Mouse (Mus musculus) embryonic fibroblast, embryonic 13.5 days (primary cell): ENCODE measurements around the gene Yju2.

Source experiments
- CTCF ChIP-seq: IDR thresholded peaks from 2 replicates; pipeline ENCODE4 v1.5.1; 2011; ENCODE audit warnings: mild to moderate bottlenecking, control low read depth, low read length, moderate library complexity, borderline replicate concordance; ENCODE audit not compliant: insufficient read depth
- POLR2A ChIP-seq: IDR thresholded peaks from 2 replicates; pipeline ENCODE4 v1.6.1; 2011; ENCODE audit warnings: low read depth, mild to moderate bottlenecking, control low read depth, low read length, moderate library complexity

DNA sequence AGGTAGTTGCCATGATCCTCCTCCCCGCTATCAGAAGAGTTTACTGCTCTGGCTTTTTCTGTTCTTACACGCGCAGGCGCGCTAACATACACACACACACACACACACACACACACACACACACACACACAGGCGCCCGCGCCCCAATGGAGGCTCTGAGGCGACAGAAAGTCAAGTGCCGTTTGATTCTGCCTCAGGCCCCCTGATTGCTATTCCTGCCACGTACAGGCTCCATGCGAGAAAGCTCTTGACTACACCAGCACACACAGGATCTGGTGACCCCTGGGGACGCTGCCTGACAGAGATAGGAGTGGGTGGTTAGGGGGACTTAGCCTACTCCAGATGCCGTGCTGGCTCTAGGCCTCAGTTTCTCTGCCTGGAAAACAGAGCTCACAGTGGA, 10.7 kb downstream of the Yju2 start:
- TF ChIP-seq CTCF (no peak), POLR2A (no peak)
